Mouse (Mus musculus) right cerebral cortex, postnatal 14 days (tissue): ENCODE measurements around the gene Eps8.

Experiments
- DNase-seq: peaks from one replicate; pipeline ENCODE4 v3.0.0; 2022

The Eps8 gene

DNA sequence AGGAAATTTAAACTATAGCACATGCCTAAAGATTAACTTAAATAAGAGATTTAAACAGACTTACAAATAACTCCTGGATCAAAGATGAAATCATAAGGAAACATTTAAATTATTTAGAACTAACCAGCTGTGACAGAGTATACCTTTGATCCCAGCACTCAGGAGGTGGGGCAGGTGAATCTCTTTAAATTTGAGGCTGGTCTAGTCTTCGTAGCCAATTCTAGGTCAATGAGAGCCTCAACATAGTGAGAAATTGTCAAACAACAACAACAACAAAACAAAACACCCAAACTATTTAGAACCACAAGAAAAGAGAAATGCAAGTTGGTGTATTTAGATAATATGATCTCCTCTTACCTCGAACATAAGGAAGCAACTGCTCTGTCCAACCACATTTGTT is at the start of gene Eps8:
TSS of gene Eps8 (minus strand) at position 101 of the 400 bp plus-strand sequence.
- DNase-seq: no peak

DNA sequence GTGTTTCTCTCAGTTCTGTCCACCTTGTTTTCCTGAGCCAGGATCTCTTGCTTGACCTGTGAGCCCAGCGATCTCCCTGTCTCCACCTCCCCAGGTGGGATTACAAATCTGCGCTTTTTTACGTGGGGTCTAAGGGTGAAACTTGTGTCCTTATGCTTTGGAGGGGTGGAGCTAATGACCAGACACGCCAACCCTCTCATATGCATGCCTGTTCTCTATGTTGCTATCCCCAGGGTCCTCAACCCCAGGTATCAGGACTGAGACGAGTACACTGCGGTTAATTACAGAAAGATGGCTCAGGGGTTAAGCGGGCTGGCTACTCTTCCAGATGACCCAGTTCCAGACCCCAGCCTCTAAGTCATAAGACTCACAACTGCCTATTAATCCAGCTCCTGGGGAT is 48.8 kb upstream of the Eps8 start:
- DNase-seq: no peak

DNA sequence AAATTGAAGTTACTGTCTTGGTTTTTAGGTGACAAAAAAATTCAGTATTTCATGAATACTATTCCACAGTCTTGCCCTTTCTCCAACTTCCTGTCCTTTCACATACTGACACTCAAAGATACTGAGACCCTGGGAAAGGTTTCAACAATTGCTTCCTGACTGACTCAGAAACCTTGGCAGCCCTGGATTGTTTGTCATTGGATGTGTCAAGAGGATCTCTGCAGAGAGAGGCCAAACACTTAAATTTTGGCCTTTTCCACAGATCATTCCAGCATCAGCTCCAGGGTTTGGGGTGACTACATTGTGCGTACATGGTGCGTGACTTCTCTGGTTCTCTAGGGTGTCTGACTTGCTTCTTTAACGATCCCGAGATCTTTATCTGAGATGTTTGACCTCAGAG is 48.2 kb upstream of the Eps8 start:
- no peak for DNase-seq

DNA sequence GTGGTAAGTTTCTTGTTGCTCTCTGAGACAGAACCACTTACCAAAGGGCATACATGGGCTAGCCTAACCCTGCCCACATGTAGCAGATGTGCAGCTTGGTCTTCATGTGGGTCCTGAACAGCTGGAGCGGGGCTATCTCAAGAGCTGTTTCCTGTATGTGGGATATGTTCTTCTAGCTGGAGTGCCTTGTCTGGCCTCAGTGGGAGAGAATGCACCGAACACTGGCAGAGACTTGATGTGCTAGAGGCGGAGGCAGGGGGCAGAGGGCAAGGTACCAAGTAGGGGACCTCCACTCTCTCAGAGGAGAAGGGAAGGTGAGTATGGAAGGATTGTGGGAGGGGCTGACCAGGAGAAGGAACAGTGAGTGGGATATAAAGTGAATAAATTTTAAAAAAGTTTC is 47.5 kb upstream of the Eps8 start:
- no peak for DNase-seq

DNA sequence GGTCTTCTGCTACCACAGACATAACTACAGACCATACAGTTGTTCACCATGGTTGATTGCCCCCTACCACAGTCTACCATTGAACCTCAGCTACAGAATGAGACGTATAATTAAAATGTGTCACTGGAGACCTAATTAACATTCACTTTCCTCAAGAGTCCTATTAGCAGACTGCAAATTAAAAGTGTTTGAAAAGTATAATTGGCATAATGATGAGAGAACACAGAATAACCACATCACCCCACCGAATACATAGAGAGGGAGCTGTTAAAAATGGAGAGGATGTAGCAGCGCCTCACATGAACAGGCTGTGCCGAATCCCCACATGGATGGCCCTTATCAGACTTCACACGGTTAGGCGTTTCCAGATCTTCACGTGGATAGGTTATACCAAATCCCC is 44.8 kb upstream of the Eps8 start:
- DNase-seq: no peak

DNA sequence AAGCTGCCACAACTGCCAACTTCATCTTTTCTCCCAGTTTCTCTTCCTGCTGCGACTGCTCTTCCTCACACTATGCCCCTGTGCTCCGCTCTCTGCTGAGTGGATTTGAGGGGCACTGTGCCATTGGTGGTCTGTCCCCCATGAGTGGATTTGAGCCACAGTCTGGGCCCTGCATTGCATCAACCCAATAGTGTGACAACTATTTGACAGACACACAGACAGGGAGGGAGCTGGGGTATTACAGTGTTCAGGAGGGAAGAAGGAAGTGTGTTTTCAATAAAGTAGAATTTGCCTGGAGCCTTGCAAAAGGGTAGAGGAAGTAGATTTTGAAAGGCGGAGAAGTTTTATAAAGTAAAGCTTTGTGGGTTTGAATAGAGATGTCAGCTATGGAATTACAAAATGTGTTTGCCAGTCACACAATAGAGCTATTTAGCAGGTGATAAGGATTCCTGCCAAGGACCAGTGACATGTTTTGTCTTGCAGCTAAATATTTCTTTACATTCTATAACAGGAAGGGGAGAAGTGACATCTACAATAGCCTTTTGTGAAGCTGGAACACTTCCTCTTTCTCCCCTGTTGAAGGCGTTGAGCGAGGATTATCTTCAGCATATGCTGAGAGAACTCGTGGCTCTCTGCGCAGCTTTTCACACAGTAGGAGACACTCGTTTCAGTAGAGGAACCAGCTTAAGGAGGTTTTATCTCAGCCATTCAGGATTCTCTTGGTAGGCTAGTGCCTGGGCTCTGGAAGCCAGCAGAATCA is 41.9 kb upstream of the Eps8 start:
- no peak for DNase-seq

DNA sequence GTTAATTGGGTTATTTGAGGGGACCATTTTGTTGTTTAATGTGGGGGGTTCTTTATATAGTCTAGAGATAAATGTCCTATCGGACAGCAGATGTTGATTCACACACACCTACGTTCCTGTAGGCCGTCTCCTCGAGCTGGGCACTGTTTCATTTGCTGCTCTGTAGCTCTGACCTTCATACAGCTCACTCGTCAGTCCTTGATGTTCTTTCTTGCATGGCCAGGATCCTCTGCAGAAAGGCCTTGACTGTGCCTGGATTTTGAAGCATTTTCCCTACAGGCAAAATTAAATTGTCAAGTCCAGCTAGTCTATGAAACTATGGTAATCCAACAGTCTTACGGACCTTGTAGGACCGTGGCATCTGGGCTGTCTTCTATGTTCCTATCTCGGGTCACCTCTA is 40.4 kb upstream of the Eps8 start:
- no peak for DNase-seq

DNA sequence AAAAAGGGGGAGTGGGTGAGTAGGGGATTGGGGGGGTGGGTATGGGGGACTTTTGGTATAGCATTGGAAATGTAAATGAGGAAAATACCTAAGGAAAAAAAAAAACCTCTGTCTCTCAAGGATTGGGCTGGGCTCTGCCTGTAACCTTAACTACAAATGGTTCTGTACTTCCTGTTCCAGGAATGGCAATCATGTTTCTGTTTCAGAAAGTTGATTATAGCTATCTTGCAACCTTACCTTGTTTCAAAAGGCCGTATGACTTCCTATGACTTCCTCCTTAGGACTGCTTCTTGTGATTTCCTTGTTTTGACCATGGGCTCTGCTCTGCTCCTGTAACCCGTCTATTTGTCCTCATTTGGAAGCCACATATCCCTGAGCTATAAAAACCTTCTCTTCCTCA is 39.6 kb upstream of the Eps8 start:
- DNase-seq: no peak

DNA sequence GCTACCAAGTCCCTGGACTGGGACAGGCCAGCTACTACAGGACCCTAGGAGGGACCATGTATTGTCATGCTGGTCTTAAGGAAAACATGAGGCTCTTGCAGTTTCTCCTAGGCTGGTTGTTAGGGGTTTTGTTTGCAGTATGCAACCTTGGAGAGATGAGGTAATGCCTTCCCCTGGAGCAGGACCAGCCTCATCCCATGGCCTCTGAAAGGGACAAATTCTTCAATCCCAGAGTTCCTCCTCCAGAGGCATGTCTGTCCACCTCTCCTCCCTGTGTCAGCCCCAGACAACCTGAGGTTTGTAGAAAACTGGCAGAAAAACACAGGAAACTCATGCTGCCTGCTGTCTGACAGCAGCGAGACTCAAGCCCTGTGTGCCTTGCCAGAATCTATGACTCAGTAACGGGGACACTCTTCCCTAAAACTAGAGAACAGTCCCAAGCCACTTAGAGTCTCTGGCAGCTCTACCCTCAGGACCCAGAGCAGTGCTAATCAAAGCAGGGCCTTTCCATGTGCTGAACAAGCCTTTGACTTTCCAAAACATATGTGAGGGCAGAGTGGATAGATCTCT is 36.0 kb upstream of the Eps8 start:
- no peak for DNase-seq

DNA sequence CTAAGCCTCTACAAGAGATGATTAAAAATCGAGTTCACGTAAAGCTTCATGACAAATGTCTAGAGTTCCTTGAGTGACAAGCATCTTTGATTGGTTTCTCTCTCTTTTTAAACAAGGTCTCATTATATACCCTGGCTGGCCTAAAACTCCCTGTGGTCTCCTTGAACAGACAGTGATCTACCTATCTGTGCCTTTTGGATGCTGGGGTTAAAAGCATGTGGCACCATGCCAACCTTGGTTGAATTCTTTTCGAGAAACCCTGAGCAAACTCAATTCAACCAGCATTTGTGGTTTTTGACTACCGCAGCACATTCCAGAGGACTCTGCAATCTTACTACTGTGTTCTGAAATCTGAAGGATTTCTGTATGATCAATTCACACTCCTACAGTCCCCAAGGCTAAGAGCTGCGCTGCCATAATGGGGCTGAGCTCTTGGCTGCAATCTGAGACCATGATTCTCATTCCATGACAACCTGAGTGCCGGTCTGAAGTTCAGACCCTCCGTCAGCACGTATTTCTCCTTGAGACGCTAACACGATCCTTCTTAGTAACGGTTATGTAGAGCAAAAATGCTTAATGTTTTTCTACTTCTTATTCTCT is 33.9 kb upstream of the Eps8 start:
- no peak for DNase-seq

DNA sequence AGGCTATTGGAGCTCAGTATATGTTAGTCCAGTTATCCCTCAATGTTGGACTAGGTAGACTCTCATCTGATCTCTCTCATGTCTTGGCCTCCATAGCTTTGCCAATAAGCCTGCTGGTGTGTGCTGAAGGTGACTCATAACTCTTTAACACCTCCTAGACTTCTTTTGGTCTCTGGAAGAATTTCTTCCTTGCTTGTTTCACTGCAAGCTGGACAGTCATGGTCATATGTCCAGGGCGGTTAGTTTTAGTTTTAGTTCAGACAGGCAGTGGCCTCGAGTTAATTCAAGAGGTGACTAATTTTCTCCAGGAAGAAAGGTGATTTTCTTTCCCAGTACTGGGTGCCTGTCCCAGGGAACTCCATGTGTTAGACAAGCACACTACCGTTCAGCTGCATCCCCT is 33.4 kb upstream of the Eps8 start:
- no peak for DNase-seq

DNA sequence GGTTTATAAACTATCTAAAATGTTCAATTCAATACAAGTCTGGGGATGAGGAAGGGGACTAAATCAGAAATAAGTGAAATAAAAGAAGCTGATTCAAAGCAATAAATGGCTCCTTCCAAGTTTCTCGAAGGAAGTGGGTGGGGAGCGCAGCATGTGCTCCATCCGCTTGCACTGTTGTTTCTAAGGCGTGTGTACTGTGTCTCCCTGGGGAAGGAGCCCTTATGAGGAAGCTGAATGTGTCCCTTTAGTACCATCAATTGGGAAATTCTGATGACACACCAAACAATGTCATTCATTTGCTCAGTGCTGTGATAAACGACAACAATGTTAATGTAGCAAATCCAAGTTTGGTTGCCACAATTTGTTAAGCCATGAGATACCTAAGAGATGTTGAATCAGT is 33.0 kb upstream of the Eps8 start:
- no peak for DNase-seq

DNA sequence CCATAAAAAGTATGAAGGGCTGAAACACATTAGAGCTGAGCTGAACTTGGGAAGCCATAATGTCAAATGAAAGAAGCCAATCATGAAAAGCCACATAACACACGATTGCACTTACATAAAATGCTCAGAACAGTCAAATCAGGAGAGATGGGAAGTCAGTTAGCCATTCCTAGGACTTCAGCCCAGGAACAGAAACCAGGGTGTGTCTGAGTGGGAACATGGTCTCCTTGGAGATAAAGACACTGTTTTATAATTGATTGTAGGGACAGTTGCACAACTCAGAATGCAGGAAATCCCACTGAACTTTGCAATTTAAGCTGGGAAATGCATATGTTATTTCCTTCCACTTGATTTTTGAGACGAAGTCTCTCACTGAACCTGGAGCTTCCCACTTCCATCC is 28.0 kb upstream of the Eps8 start:
- no peak for DNase-seq

DNA sequence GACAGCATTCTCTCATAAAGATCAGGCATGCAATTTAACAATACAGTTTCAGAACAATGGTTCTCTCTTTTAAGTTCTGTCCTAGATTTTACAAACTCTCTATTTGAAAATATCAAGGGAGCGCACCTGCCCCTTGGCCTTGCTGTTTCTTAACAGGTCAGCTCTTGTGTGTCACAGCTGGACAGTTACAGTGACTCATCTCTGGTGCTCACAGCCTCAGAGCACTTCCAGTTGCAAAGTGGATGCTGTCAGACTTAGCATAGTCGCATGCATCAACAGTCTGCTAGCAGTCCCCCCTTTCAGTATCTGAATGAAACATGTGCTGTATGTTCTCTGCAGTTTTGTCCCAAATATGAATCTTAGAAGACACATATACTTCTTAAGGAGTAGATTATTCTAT is 26.3 kb upstream of the Eps8 start:
- DNase-seq: no peak

DNA sequence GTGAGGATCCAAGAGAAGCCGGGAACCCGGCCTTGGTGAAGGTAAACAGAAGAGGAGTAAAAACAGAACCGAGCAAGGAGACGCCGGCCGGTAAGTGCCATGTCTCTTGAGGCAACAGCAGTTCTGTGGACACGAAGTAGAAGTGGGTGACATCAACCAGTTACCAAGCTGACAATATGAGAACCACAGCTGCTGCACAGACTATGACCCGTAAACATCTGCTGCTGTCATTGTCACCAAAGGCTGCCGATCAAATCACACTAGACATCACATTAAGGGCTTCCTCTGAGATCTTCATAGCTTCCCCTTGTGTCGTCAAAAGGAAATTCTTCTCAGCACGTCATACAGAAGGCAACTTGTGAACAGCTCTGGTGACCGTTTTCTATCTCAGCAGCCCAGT is 21.9 kb upstream of the Eps8 start:
- DNase-seq: no peak

DNA sequence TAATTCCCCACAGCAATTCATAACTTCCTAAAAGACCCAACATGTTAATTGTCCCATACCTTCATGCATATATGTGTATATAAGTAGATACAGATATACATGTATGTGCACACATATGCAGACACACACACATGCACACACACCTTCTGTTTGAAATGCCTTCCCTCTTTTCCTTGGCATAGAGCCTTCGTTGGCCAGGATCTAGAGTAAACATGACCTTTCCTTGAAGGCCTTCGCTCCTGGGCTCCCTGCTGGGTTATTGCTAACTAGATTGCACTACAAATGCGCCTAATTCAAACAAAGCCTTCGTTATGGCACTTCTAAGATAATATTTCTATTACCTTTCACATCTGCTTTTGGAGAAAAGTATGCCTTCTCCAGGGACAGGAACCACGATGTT is 20.9 kb upstream of the Eps8 start:
- DNase-seq: no peak

DNA sequence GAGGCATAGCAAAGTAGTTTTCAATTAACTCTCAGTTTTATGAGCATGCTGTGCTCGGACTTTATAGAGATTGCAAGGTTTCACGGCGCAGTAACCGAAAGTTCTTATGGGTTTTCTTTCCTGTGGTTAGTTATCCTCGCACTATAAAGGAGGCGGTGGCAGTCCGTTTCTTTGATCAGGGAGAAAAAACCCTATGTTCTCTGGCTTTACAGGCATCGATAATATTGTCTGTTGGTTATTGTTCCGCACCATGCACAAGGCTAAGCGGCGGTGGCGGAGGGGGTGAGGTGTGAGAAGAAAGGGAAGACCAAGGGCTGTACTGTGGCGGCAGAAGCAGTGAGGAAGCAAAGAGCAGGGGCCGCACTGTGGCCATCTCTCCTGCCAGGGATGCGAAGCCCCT is 18.6 kb upstream of the Eps8 start:
- no peak for DNase-seq

DNA sequence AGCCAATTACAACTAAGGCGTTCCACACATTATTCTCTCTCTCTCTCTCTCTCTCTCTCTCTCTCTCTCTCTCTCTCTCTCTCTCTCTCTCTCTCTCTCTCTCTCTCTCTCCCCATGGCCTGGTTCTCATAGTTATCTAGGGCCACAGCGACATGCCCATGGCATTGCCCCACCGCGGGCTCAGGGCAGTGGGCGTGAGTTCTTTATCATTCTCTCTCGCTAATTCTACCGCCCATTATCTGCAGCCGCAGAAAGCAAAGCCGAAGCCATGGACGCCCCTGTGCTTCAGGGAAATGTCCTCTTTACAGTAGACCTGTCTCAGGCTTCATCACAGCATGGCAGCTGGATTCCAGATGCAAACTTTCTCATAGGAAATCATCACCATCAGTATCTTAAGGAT is 16.9 kb upstream of the Eps8 start:
- no peak for DNase-seq

DNA sequence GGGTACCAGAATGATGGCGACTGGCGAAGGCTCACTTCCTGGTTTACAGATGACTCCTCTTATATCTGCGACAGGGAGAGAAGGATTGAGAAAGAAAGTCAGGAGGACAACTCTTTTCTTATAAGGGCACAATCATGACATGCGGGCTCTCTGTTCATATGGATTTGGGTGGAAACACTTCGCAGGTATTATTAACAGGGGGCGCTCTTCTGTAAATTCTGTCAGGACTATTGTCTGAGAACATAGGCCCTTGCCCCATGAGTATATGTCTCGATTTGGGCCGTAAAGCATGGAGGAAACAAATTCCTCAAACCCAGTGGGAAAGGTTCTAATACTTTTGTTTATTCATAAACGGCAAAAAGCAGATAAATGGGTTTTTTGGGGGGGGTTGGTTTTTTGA is 16.1 kb upstream of the Eps8 start:
- no peak for DNase-seq

DNA sequence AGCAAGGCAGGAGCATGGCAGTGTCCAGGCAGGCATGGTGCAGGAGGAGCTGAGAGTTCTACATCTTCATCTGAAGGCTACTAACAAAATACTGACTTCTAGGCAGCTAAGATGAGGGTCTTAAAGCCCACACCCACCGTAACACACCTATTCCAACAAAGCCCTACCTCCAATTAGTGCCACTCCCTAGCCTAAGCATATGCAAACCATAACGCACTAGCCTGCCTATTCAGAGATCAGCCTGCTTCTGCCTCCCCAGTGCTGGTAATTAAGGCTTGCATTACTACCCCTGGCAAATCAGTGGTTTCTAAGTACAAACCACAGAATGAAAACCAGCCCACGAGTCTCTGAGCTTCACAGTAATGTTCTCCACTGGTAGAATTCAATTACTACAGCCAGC is 15.2 kb upstream of the Eps8 start:
- no peak for DNase-seq

DNA sequence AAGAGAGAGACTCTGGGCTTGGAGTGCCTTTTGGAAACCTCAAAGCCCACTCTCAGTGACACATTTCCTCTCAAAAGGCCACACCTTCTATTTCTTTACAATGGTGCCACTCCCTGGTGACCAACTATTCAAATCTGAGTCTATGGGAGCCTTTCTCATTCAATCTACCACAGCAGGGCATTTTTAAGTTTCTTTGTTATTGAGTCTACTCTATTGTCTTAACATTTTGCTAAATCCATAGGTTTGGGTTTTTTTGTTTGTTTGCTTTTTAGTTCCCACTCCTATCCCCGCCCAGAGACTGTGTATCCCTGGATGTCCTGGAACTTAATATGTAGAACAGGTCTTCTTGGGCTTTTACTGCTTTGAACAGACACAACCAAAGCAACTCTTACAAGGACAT is 14.8 kb upstream of the Eps8 start:
- DNase-seq: no peak

DNA sequence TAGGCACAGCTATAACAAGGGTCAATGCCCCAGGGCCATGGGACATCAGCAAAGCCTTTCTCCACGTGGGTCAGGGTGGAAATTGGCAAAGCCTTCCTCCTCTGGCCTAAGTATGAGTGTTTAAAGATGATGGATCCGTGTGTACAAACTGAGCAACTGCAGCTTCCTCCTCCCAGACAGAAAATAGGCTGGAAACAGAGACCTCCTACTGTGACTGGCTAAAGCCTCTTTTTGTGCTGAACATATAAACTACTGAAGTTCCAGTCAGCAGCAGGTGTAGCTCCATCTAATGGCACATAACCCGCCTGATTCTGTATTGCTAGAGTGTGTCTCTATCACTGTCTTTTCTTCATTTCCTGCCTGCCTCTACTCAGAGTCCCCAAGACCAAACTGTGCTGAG is 13.7 kb upstream of the Eps8 start:
- DNase-seq: no peak

DNA sequence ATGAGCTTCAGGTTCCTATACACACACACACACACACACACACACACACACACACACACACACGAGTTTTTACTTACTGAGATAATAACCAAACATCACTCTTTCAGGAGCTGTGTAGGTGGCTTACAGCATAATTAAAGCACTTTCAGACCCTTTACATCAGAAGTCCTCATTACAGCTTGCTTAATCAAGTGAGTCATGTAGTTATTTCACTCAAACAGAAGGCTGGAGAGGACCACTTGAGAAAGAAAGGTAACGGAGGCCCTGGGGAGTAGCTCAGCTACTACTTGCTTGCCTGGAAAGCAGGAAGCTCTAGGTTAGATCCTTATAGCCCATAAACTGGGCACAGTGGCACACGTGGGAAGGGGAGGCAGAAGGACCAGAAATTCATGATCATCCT is 13.0 kb upstream of the Eps8 start:
- no peak for DNase-seq

DNA sequence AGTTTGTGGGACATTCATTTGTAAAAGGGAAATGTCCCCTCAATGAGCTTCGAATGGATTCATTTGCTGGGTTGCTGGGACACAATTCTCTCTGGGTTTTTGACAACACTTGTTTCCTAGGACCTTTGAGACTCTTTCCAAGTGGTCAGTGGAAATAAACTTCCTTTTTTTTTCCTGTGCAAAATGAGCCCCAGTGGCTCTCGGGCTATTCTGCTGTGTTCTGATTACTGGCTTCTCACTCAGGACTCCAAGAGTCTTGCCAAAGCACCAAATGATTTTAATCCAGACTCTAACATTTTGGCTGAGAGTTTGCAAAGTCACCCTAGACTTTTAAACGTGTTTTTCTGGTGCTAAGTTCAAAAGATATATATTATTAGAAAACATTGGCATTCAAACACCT is 10.3 kb upstream of the Eps8 start:
- no peak for DNase-seq
